Mouse (Mus musculus): ENCODE data around the gene Iqce.

GRCm38 (mm10) chr5:140749062-140749875, 47.1 kb upstream of the Iqce start:
- TF ChIP-seq CTCF (IDR thresholded peaks at IDR 0.05; ENCODE audit: borderline replicate concordance, extremely low read depth, insufficient read depth, insufficient read length) (peak; percentile 92), POLR2A (IDR thresholded peaks at IDR 0.05; ENCODE audit: borderline replicate concordance, extremely low read depth, insufficient read depth, insufficient read length, poor library complexity, severe bottlenecking) (no peak)
